Mouse (Mus musculus): ENCODE results near the gene P2ry6. TPM values are rescaled to one million over a fixed set of nuclear protein-coding genes. Genes with fewer than 3 reads are reported as not detected.

Gene P2ry6
- 7.0 and 20.0 TPM in 2 replicates for polyA plus RNA-seq (2012; ENCODE audit: insufficient read depth, low replicate concordance)

GRCm38 (mm10) chr7:100974135-100974903 lies at the start of gene P2ry6:
Gene P2ry6 (minus strand): TSS chr7:100974649.
- TF ChIP-seq FLI1 (IDR thresholded peaks at IDR 0.05; ENCODE audit: low read length): no peak
- no peak for TF ChIP-seq GATA1 (IDR thresholded peaks at IDR 0.05; ENCODE audit: borderline replicate concordance, low read length)
- Histone ChIP-seq H3K36me3 (replicated peaks; ENCODE audit: low read length) (no peaks in the 10 kb centered on the region), H3K27me3 (replicated peaks) (peaks cover 83% of the 10 kb centered on the region), H3K9me3 (no peaks in the 10 kb centered on the region), H3K4me3 (replicated peaks) (peak within 1 kb of the TSS; percentile 53), H3K4me1 (peaks cover 37% of the 10 kb centered on the region)

- Histone ChIP-seq H3K9me3 (no peaks in the 10 kb centered on the region), H3K4me3 (replicated peaks) (no peak overlapping the region), H3K36me3 (replicated peaks; ENCODE audit: low read length) (no peaks in the 10 kb centered on the region), H3K4me1 (peaks cover 6% of the 10 kb centered on the region), H3K27me3 (replicated peaks) (peaks cover 72% of the 10 kb centered on the region)
- TF ChIP-seq FLI1 (IDR thresholded peaks at IDR 0.05; ENCODE audit: low read length): no peak
- no peak for TF ChIP-seq GATA1 (IDR thresholded peaks at IDR 0.05; ENCODE audit: borderline replicate concordance, low read length)
Observed at GRCm38 (mm10) chr7:101017492-101017891, 43.0 kb upstream of the P2ry6 start.

- Histone ChIP-seq H3K9me3 (no peaks in the 10 kb centered on the region), H3K36me3 (replicated peaks; ENCODE audit: low read length) (no peaks in the 10 kb centered on the region), H3K4me3 (replicated peaks) (no peak overlapping the region), H3K4me1 (peaks cover 11% of the 10 kb centered on the region), H3K27me3 (replicated peaks) (peaks cover 73% of the 10 kb centered on the region)
- TF ChIP-seq GATA1 (IDR thresholded peaks at IDR 0.05; ENCODE audit: borderline replicate concordance, low read length) (no peak), FLI1 (IDR thresholded peaks at IDR 0.05; ENCODE audit: low read length) (no peak)
Observed at GRCm38 (mm10) chr7:101017021-101017461, 42.6 kb upstream of the P2ry6 start.

GRCm38 (mm10) chr7:101014985-101015384 lies 40.5 kb upstream of the P2ry6 start:
- Histone ChIP-seq H3K4me1 (peaks cover 19% of the 10 kb centered on the region), H3K36me3 (replicated peaks; ENCODE audit: low read length) (no peaks in the 10 kb centered on the region), H3K27me3 (replicated peaks) (peaks cover 78% of the 10 kb centered on the region), H3K9me3 (no peaks in the 10 kb centered on the region), H3K4me3 (replicated peaks) (no peak overlapping the region)
- no peak for TF ChIP-seq FLI1 (IDR thresholded peaks at IDR 0.05; ENCODE audit: low read length)
- no peak for TF ChIP-seq GATA1 (IDR thresholded peaks at IDR 0.05; ENCODE audit: borderline replicate concordance, low read length)

- Histone ChIP-seq H3K4me1 (peaks cover 19% of the 10 kb centered on the region), H3K27me3 (replicated peaks) (peaks cover 86% of the 10 kb centered on the region), H3K9me3 (no peaks in the 10 kb centered on the region), H3K4me3 (replicated peaks) (peak overlapping the region; percentile 59), H3K36me3 (replicated peaks; ENCODE audit: low read length) (no peaks in the 10 kb centered on the region)
- TF ChIP-seq GATA1 (IDR thresholded peaks at IDR 0.05; ENCODE audit: borderline replicate concordance, low read length) (no peak), FLI1 (IDR thresholded peaks at IDR 0.05; ENCODE audit: low read length) (no peak)
Observed at GRCm38 (mm10) chr7:101014041-101014440, 39.6 kb upstream of the P2ry6 start.

GRCm38 (mm10) chr7:101012541-101012940 lies 38.1 kb upstream of the P2ry6 start, which contains the start of gene P2ry2:
Gene P2ry2 (minus strand): TSS chr7:101012866.
- Histone ChIP-seq H3K36me3 (replicated peaks; ENCODE audit: low read length) (no peaks in the 10 kb centered on the region), H3K4me3 (replicated peaks) (peak within 1 kb of the TSS; percentile 91), H3K9me3 (no peaks in the 10 kb centered on the region), H3K4me1 (peaks cover 24% of the 10 kb centered on the region), H3K27me3 (replicated peaks) (peaks cover 88% of the 10 kb centered on the region)
- no peak for TF ChIP-seq GATA1 (IDR thresholded peaks at IDR 0.05; ENCODE audit: borderline replicate concordance, low read length)
- TF ChIP-seq FLI1 (IDR thresholded peaks at IDR 0.05; ENCODE audit: low read length): no peak

- Histone ChIP-seq H3K9me3 (no peaks in the 10 kb centered on the region), H3K27me3 (replicated peaks) (peaks cover 88% of the 10 kb centered on the region)
Observed at GRCm38 (mm10) chr7:101011681-101012367, 37.4 kb upstream of the P2ry6 start.

GRCm38 (mm10) chr7:101010741-101011140 lies 36.3 kb upstream of the P2ry6 start:
- Histone ChIP-seq H3K4me1 (peaks cover 19% of the 10 kb centered on the region), H3K9me3 (no peaks in the 10 kb centered on the region), H3K36me3 (replicated peaks; ENCODE audit: low read length) (no peaks in the 10 kb centered on the region), H3K4me3 (replicated peaks) (peak overlapping the region; percentile 91), H3K27me3 (replicated peaks) (peaks cover 93% of the 10 kb centered on the region)
- no peak for TF ChIP-seq FLI1 (IDR thresholded peaks at IDR 0.05; ENCODE audit: low read length)
- TF ChIP-seq GATA1 (IDR thresholded peaks at IDR 0.05; ENCODE audit: borderline replicate concordance, low read length): no peak

More at GRCm38 (mm10) chr7:101011681-101012367, 37.4 kb upstream of the P2ry6 start:
- TF ChIP-seq GATA1 (IDR thresholded peaks at IDR 0.05; ENCODE audit: borderline replicate concordance, low read length) (no peak), FLI1 (IDR thresholded peaks at IDR 0.05; ENCODE audit: low read length) (no peak)
- no peaks in the 10 kb centered on the region for H3K36me3 ChIP-seq (replicated peaks; ENCODE audit: low read length)
- H3K4me1 ChIP-seq: peaks cover 20% of the 10 kb centered on the region
- peak overlapping the region; percentile 91 for H3K4me3 ChIP-seq (replicated peaks)

GRCm38 (mm10) chr7:101006201-101006600 lies 31.8 kb upstream of the P2ry6 start:
- no peaks in the 10 kb centered on the region for H3K9me3 ChIP-seq
- no peak for TF ChIP-seq GATA1 (IDR thresholded peaks at IDR 0.05; ENCODE audit: borderline replicate concordance, low read length)
- no peaks in the 10 kb centered on the region for H3K36me3 ChIP-seq (replicated peaks; ENCODE audit: low read length)
- no peak overlapping the region for H3K4me3 ChIP-seq (replicated peaks)
- H3K27me3 ChIP-seq (replicated peaks): peaks cover 99% of the 10 kb centered on the region
- peaks cover 20% of the 10 kb centered on the region for H3K4me1 ChIP-seq

- no peaks in the 10 kb centered on the region for H3K36me3 ChIP-seq (replicated peaks; ENCODE audit: low read length)
Observed at GRCm38 (mm10) chr7:101005119-101005518, 30.7 kb upstream of the P2ry6 start.

More at GRCm38 (mm10) chr7:101005119-101005518, 30.7 kb upstream of the P2ry6 start:
- peaks cover 96% of the 10 kb centered on the region for H3K27me3 ChIP-seq (replicated peaks)
- H3K4me3 ChIP-seq (replicated peaks): no peak overlapping the region
- no peaks in the 10 kb centered on the region for H3K9me3 ChIP-seq
- no peak for TF ChIP-seq GATA1 (IDR thresholded peaks at IDR 0.05; ENCODE audit: borderline replicate concordance, low read length)
- no peak for TF ChIP-seq FLI1 (IDR thresholded peaks at IDR 0.05; ENCODE audit: low read length)
- H3K4me1 ChIP-seq: peaks cover 20% of the 10 kb centered on the region

All from megakaryocyte, embryonic 14.5 days (primary cell).